In the genomic region with DNA sequence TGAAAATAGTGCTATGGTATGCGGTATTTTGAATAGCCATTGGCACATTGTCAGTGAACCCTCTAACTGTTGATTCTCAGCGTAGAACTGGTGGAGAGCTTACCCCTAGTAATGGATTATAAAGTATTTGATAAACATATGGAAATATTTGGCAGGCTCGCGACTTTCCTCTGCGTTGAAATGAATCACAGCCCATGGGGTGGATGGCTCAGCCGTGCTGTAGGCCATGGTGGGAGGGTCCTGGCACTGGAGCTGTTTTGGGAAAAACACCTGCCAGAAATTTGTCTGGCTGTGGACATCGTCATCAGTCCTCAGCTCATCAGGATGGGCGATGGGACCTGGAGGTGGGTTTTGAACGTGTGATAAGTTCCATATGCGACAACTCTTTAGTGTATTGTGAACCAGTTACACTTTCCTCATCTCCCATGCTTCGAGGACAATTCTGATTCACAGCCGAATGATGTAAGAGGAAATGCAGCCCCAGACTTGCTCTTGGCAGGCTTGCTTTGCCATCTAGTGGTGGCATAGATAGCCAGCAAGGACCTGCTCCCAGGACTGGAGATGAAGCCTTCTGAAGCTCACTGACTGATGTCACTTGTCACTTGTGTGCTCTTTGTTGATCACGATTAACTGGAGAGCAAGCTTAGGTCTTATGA, we compare ENCODE assay signal across 8 mouse cellular contexts. TPM values are rescaled to one million over a fixed set of nuclear protein-coding genes. Genes with fewer than 3 reads are reported as not detected.
A peak's percentile ranks its signal among the peaks of the same experiment; 100 is the strongest.
DNase-seq lines count a peak whose midpoint lies in the region; ATAC-seq and TF ChIP-seq lines count a peak whose summit lies in the region.

No protein-coding gene starts in this region.

- no peak overlapping the region for H3K27ac ChIP-seq in embryonic facial prominence, embryonic 11.5 days (replicated peaks; ENCODE audit: low read depth, low read length)
- no peak overlapping the region for H3K27ac ChIP-seq in kidney, embryonic 14.5 days (ENCODE audit: low read depth, low read length)
- H3K27ac ChIP-seq in limb, embryonic 12.5 days = no peak overlapping the region
- no peak overlapping the region for H3K27ac ChIP-seq in midbrain, postnatal 0 days (ENCODE audit: low read depth, low read length)

- no peak; the same call in 1 of the 2 replicates for ATAC-seq in embryonic facial prominence, embryonic 11.5 days (replicated peaks; ENCODE audit: insufficient number of reproducible peaks, low FRiP score, low TSS enrichment, low read depth)
- ATAC-seq in kidney, embryonic 14.5 days (ENCODE audit: low FRiP score, low TSS enrichment) = peak; percentile 71; the same call in 1 of the 2 replicates
- ATAC-seq in limb, embryonic 12.5 days (ENCODE audit: insufficient number of reproducible peaks, insufficient read depth, low FRiP score, low TSS enrichment, low read depth) = peak; percentile 43; the same call in 1 of the 2 replicates
- ATAC-seq in midbrain, postnatal 0 days (ENCODE audit: low FRiP score) = peak; percentile 81

- H3K9me3 ChIP-seq in embryonic facial prominence, embryonic 11.5 days (replicated peaks; ENCODE audit: control insufficient read depth, low read length) = no peaks in the 10 kb centered on the region
- H3K9me3 ChIP-seq in kidney, embryonic 14.5 days (ENCODE audit: control insufficient read depth, low read length) = no peaks in the 10 kb centered on the region
- no peaks in the 10 kb centered on the region for H3K9me3 ChIP-seq in limb, embryonic 12.5 days
- H3K9me3 ChIP-seq in midbrain, postnatal 0 days (ENCODE audit: low read length) = no peaks in the 10 kb centered on the region

- no peaks in the 10 kb centered on the region; the same call in 1 of the 2 replicates for H3K4me1 ChIP-seq in embryonic facial prominence, embryonic 11.5 days (ENCODE audit: control insufficient read depth, insufficient read depth, low read length)
- H3K4me1 ChIP-seq in kidney, embryonic 14.5 days (ENCODE audit: control insufficient read depth, insufficient read depth, low read length) = no peaks in the 10 kb centered on the region
- peaks cover 16% of the 10 kb centered on the region for H3K4me1 ChIP-seq in limb, embryonic 12.5 days (replicated peaks)
- H3K4me1 ChIP-seq in midbrain, postnatal 0 days (ENCODE audit: insufficient read depth, low read length) = no peaks in the 10 kb centered on the region

- no peaks in the 10 kb centered on the region for H3K36me3 ChIP-seq in embryonic facial prominence, embryonic 11.5 days (replicated peaks; ENCODE audit: control insufficient read depth, insufficient read depth, low read depth, low read length)
- no peaks in the 10 kb centered on the region for H3K36me3 ChIP-seq in kidney, embryonic 14.5 days (ENCODE audit: control insufficient read depth, insufficient read depth, low read length)
- H3K36me3 ChIP-seq in limb, embryonic 12.5 days = no peaks in the 10 kb centered on the region
- H3K36me3 ChIP-seq in midbrain, postnatal 0 days (ENCODE audit: insufficient read depth, low read length) = no peaks in the 10 kb centered on the region

- no peak overlapping the region for H3K4me3 ChIP-seq in embryonic facial prominence, embryonic 11.5 days (ENCODE audit: low read depth, low read length)
- H3K4me3 ChIP-seq in kidney, embryonic 14.5 days (ENCODE audit: low read length) = no peak overlapping the region
- H3K4me3 ChIP-seq in limb, embryonic 12.5 days (replicated peaks) = no peak overlapping the region
- H3K4me3 ChIP-seq in midbrain, postnatal 0 days (ENCODE audit: low read depth, low read length) = no peak overlapping the region

- peak; percentile 49 for DNase-seq in 3134 (ENCODE audit: extremely low read depth, insufficient read length, low spot score)
- peak; percentile 81 for DNase-seq in adrenal gland, adult 8-10 months
- peak; percentile 80 for DNase-seq in embryonic facial prominence, embryonic 11.5 days (ENCODE audit: low spot score)
- DNase-seq in heart, adult 9 months (ENCODE audit: low spot score in 2 of 2) = peak; percentile 24 to 66
- peak; percentile 92 for DNase-seq in midbrain, postnatal 0 days (ENCODE audit: low spot score)
- DNase-seq in testis, postnatal 10 days (ENCODE audit: low spot score) = peak; percentile 60

- no peak overlapping the region for H3K9ac ChIP-seq in embryonic facial prominence, embryonic 11.5 days (replicated peaks; ENCODE audit: low read length)
- H3K9ac ChIP-seq in kidney, embryonic 14.5 days (ENCODE audit: low read depth, low read length) = no peak overlapping the region
- H3K9ac ChIP-seq in limb, embryonic 12.5 days (replicated peaks) = no peak overlapping the region
- no peak overlapping the region for H3K9ac ChIP-seq in midbrain, postnatal 0 days (replicated peaks; ENCODE audit: low read length, poor library complexity, severe bottlenecking)

- peak; percentile 99 for TF ChIP-seq CTCF in midbrain, postnatal 0 days (IDR thresholded peaks at IDR 0.05)

- no peaks in the 10 kb centered on the region for H3K27me3 ChIP-seq in embryonic facial prominence, embryonic 11.5 days (ENCODE audit: control insufficient read depth, insufficient read depth, low read length)
- H3K27me3 ChIP-seq in kidney, embryonic 14.5 days (ENCODE audit: control insufficient read depth, insufficient read depth, low read length) = 0 out of 2 replicates have a peak, but pooled peaks cover 3% of the 10 kb centered on the region
- peaks cover 6% of the 10 kb centered on the region; the same call in 1 of the 2 replicates for H3K27me3 ChIP-seq in limb, embryonic 12.5 days
- no peaks in the 10 kb centered on the region for H3K27me3 ChIP-seq in midbrain, postnatal 0 days (ENCODE audit: insufficient read depth, low read length)

- no peak overlapping the region for H3K4me2 ChIP-seq in embryonic facial prominence, embryonic 11.5 days (ENCODE audit: low read depth, low read length)
- no peak overlapping the region for H3K4me2 ChIP-seq in kidney, embryonic 14.5 days (replicated peaks; ENCODE audit: low read depth, low read length)
- 0 out of 2 replicates have a peak overlapping the region, but pooled peaks have one; percentile 19 for H3K4me2 ChIP-seq in limb, embryonic 12.5 days
- H3K4me2 ChIP-seq in midbrain, postnatal 0 days (ENCODE audit: low read depth, low read length, poor library complexity, severe bottlenecking) = 0 out of 2 replicates have a peak overlapping the region, but pooled peaks have one; percentile 4

- WGBS in embryonic facial prominence, embryonic 11.5 days = 36% methylated on average over 13 of the region's 13 CpGs
- 38% methylated on average over 13 of the region's 13 CpGs for WGBS in kidney, embryonic 14.5 days
- 30% methylated on average over 13 of the region's 13 CpGs for WGBS in limb, embryonic 12.5 days
- WGBS in midbrain, postnatal 0 days = 32% methylated on average over 13 of the region's 13 CpGs

RNA-seq across cellular contexts. Expression of a gene that starts 2.6 kb away (rescaled TPM):
- total RNA-seq in adrenal gland, adult 8-10 months (2022) = 100 to 1,000 TPM; 111 to 703 (median 400) TPM
- polyA plus RNA-seq in embryonic facial prominence, embryonic 11.5 days (2014; fragmentation: Nextera tagmentation; extraction: Ambion mirVana) = 5.4 and 6.1 TPM in 2 replicates
- polyA plus RNA-seq in kidney, embryonic 14.5 days (2014; fragmentation: Nextera tagmentation; extraction: Ambion mirVana) = 1.1 and 1.5 TPM in 2 replicates
- 14.6 and 16.5 TPM in 2 replicates for polyA plus RNA-seq in limb, embryonic 12.5 days (2016; fragmentation: Nextera tagmentation; extraction: Ambion mirVana)
- total RNA-seq in midbrain, postnatal 0 days (2014; rRNA removed) = 7.5 and 8.0 TPM in 2 replicates
- polyA plus RNA-seq in midbrain, postnatal 0 days (2015; fragmentation: Nextera tagmentation; extraction: Ambion mirVana) = 5.2 and 6.8 TPM in 2 replicates

RNA-seq across cellular contexts. Expression of a gene that starts 50.3 kb away (rescaled TPM):
- 1,000 to 10,000 TPM; 1,151 to 1,951 (median 1,592) TPM for total RNA-seq in adrenal gland, adult 8-10 months (2022)
- polyA plus RNA-seq in embryonic facial prominence, embryonic 11.5 days (2014; fragmentation: Nextera tagmentation; extraction: Ambion mirVana) = 15.5 and 18.9 TPM in 2 replicates
- polyA plus RNA-seq in kidney, embryonic 14.5 days (2014; fragmentation: Nextera tagmentation; extraction: Ambion mirVana) = 4.5 and 8.4 TPM in 2 replicates
- 16.8 TPM in 2 replicates for polyA plus RNA-seq in limb, embryonic 12.5 days (2016; fragmentation: Nextera tagmentation; extraction: Ambion mirVana)
- 37.0 and 41.6 TPM in 2 replicates for total RNA-seq in midbrain, postnatal 0 days (2014; rRNA removed)
- polyA plus RNA-seq in midbrain, postnatal 0 days (2015; fragmentation: Nextera tagmentation; extraction: Ambion mirVana) = 62.8 and 64.7 TPM in 2 replicates

Comparison
In these comparisons a context has a peak if more than half of its experiments do, and no peak if none do; other contexts are left out.
1. H3K4me2 ChIP-seq: peak in limb, embryonic 12.5 days (single experiment) and midbrain, postnatal 0 days (single experiment); none in embryonic facial prominence, embryonic 11.5 days (single experiment) and kidney, embryonic 14.5 days (single experiment).
2. Peak in every context shown above with its lines, with median percentiles within 50 percentile points of each other: DNase-seq.